Mouse (Mus musculus): Measurements from ENCODE around the gene Nkd2. TPM values are rescaled to one million over a fixed set of nuclear protein-coding genes. Genes with fewer than 3 reads are reported as not detected.

Gene Nkd2
- polyA plus RNA-seq (2017; shearing (Covaris generic)): 0.17 TPM

GRCm38 (mm10) chr13:73847465-73847836, at the start of gene Nkd2:
Gene Nkd2, minus strand, starts transcription at chr13:73847631.

Other genes with a start within 250 kb of the Nkd2 start
- 143 TPM for gene Clptm1l, start 243.6 kb downstream of the Nkd2 start, polyA plus RNA-seq (2017; shearing (Covaris generic))
- 4.3 TPM for gene Tert, start 220.7 kb downstream of the Nkd2 start, polyA plus RNA-seq (2017; shearing (Covaris generic))
- not detected for gene Slc6a18, start 169.6 kb downstream of the Nkd2 start, polyA plus RNA-seq (2017; shearing (Covaris generic))
- not detected for gene Slc6a19, start 142.8 kb downstream of the Nkd2 start, polyA plus RNA-seq (2017; shearing (Covaris generic))
- gene Slc12a7, start 114.5 kb downstream of the Nkd2 start, polyA plus RNA-seq (2017; shearing (Covaris generic)): 70.6 TPM
- gene Trip13, start 90.2 kb upstream of the Nkd2 start, polyA plus RNA-seq (2017; shearing (Covaris generic)): 1.6 TPM
- gene Brd9, start 90.2 kb upstream of the Nkd2 start, polyA plus RNA-seq (2017; shearing (Covaris generic)): 68.2 TPM
- gene Zdhhc11, start 116.2 kb upstream of the Nkd2 start, polyA plus RNA-seq (2017; shearing (Covaris generic)): not detected
- 2.6 TPM for gene Tppp, start 161.8 kb upstream of the Nkd2 start, polyA plus RNA-seq (2017; shearing (Covaris generic))
- gene Cep72, start 214.7 kb upstream of the Nkd2 start, polyA plus RNA-seq (2017; shearing (Covaris generic)): 6.8 TPM